Mouse (Mus musculus): ENCODE data around the gene Cpb2.

GRCm38 (mm10) chr14:75233070-75233469 lies 9.0 kb upstream of the Cpb2 start:
- TF ChIP-seq CTCF (IDR thresholded peaks at IDR 0.05; ENCODE audit: borderline replicate concordance, insufficient read depth, low read length) (no peak), POLR2A (IDR thresholded peaks at IDR 0.05; ENCODE audit: low read depth, low read length) (no peak)
